Mouse (Mus musculus): Measurements from ENCODE around the gene Eya2. TPM values are rescaled to one million over a fixed set of nuclear protein-coding genes. Genes with fewer than 3 reads are reported as not detected.
A peak's percentile ranks its signal among the peaks of the same experiment; 100 is the strongest.

Gene Eya2
- polyA plus RNA-seq, 1 experiment from 2014 or later, result 3.5 TPM

DNA sequence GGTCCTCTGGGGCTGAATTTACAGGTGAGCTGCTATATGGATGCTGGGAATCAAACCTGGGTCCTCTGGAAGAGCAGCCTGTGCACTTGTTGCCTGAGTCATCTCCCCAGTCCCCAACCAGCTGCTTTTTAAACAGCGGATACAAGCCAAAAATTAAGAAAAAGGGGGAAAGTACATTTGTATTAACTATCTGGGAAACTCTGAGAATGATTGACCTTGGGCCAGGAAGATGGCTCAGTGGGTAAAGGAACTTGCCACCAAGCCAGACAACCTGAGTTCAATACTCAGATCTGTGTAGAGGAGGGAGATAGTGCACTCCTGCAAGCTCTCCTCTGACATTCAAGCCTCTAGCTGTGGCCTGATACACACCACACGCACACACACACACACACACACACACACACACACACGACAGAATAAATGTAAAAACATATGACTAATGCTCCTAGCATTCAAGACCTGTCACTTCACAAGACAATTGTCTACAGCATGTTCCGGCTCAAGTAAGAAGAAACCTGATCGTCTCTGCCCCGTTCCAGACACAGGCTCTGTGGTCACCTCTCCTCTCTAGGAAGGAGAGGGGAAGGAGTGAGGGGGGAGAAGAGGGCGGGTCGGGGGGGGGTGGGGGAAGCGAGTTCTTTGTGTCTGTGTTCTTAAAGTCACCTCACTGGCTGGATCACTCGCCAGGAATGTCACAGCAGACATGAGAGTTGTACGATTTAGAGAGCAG, 35.2 kb upstream of the Eya2 start:
- Histone ChIP-seq H3K4me2 (ENCODE audit: low read length) (no peak overlapping the region), H3K27ac (ENCODE audit: low read length) (no peak overlapping the region), H3K27me3 (replicated peaks; ENCODE audit: control insufficient read depth, insufficient read depth, low read length) (no peaks in the 10 kb centered on the region; the same call in 1 of the 2 replicates), H3K9me3 (ENCODE audit: control insufficient read depth, low read length) (no peaks in the 10 kb centered on the region), H3K4me1 (replicated peaks; ENCODE audit: control insufficient read depth, insufficient read depth, low read length) (peaks cover 8% of the 10 kb centered on the region), H3K4me3 (replicated peaks; ENCODE audit: low read length) (no peak overlapping the region), H3K36me3 (ENCODE audit: control insufficient read depth, insufficient read depth) (no peaks in the 10 kb centered on the region), H3K9ac (replicated peaks; ENCODE audit: low read depth, low read length) (no peak overlapping the region)
- no peak for ATAC-seq
- WGBS, result 25% methylated on average over 11 of the region's 11 CpGs

DNA sequence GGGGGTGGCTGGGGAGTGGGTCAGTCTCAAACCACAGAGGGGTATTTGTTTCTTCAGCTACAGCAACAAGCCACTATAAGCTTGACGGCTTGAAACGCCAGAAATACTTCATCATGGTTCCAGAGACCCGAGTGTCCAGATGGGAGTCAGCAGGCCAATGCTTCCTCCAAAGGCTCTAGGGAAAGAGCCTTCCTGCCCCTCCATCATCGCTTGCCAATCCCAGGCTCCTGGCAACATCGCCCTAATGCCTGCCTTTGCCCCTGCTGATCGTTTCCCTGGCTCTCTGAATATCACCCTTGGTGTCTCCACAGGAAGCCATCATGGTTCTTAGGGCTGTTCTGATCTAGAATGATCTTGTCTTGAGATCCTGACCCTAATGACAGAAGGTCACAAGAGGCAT, 33.0 kb upstream of the Eya2 start:
- ATAC-seq, result no peak
- peaks cover 8% of the 10 kb centered on the region for H3K4me1 ChIP-seq (replicated peaks; ENCODE audit: control insufficient read depth, insufficient read depth, low read length)
- H3K27me3 ChIP-seq (replicated peaks; ENCODE audit: control insufficient read depth, insufficient read depth, low read length), result no peaks in the 10 kb centered on the region; the same call in 1 of the 2 replicates
- 94% methylated on average over 6 of the region's 6 CpGs for WGBS
- no peak overlapping the region for H3K4me3 ChIP-seq (replicated peaks; ENCODE audit: low read length)
- H3K27ac ChIP-seq (ENCODE audit: low read length), result no peak overlapping the region
- H3K4me2 ChIP-seq (ENCODE audit: low read length), result no peak overlapping the region
- no peak overlapping the region for H3K9ac ChIP-seq (replicated peaks; ENCODE audit: low read depth, low read length)
- no peaks in the 10 kb centered on the region for H3K36me3 ChIP-seq (ENCODE audit: control insufficient read depth, insufficient read depth)
- no peaks in the 10 kb centered on the region for H3K9me3 ChIP-seq (ENCODE audit: control insufficient read depth, low read length)

DNA sequence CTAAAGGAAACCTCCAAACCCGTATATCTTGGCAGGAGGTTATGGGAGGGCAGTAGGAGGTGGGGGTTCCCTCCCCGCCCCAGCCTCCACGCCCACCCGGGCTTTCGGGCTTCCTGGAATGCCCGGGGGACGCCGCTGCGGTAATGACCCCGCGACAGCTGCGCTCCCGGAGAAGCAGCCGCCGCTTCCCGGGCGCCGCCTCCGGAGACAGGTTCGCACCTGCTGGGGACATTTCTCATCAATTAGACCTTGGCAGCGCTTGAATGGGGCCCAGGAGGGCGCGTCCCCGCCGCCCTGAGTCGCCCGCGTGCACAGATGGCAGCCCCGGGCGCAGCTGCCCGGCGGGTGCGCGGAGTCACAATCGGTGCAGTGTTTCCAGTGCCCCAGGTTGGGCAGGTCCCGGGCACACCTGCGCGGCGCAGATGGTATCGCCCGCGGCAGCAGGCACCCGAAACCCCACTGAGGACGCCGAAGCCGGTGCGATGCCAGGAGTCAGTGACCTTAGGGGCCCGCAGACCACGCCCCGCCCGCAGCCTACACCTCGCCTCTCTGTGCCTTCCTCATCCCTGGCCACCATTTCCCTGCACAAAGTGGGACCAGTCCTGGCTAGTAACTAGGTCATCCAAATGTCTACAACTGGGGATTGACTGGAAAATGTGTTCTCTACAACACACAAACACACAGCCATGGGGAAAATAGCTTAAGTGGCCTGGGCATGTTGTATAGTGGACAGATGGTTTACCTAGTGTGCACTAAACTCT, 31.4 kb upstream of the Eya2 start:
- ATAC-seq, result peak; percentile 67
- Histone ChIP-seq H3K9ac (replicated peaks; ENCODE audit: low read depth, low read length) (peak overlapping the region; percentile 52), H3K27me3 (replicated peaks; ENCODE audit: control insufficient read depth, insufficient read depth, low read length) (no peaks in the 10 kb centered on the region; the same call in 1 of the 2 replicates), H3K4me3 (replicated peaks; ENCODE audit: low read length) (peak overlapping the region; percentile 45), H3K4me1 (replicated peaks; ENCODE audit: control insufficient read depth, insufficient read depth, low read length) (peaks cover 8% of the 10 kb centered on the region), H3K36me3 (ENCODE audit: control insufficient read depth, insufficient read depth) (no peaks in the 10 kb centered on the region), H3K9me3 (ENCODE audit: control insufficient read depth, low read length) (no peaks in the 10 kb centered on the region), H3K27ac (ENCODE audit: low read length) (no peak overlapping the region), H3K4me2 (ENCODE audit: low read length) (peak overlapping the region; percentile 81)
- WGBS, result under 1% methylated on average over 42 of the region's 52 CpGs

DNA sequence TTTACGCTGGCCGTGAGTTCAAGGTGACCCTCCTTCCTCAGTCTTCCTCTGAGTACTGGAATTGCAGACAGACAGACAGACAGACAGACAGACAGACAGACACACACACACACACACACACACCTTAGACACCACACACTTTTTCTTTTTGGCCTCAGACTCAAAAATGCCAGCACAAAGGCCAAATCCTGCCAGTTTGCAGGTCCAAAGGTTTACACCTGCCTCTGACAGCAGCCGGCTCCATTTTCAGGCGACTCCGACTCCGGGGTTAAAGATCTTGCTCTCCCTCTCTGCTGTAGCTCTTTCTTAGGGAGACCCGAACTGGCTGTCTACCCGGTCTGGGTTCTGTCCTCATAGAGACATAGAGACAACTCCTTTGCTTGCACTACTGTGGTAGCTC, 30.7 kb upstream of the Eya2 start:
- ATAC-seq, result no peak
- no peaks in the 10 kb centered on the region for H3K9me3 ChIP-seq (ENCODE audit: control insufficient read depth, low read length)
- no peak overlapping the region for H3K4me2 ChIP-seq (ENCODE audit: low read length)
- no peaks in the 10 kb centered on the region for H3K36me3 ChIP-seq (ENCODE audit: control insufficient read depth, insufficient read depth)
- no peaks in the 10 kb centered on the region; the same call in 1 of the 2 replicates for H3K27me3 ChIP-seq (replicated peaks; ENCODE audit: control insufficient read depth, insufficient read depth, low read length)
- H3K27ac ChIP-seq (ENCODE audit: low read length), result no peak overlapping the region
- H3K4me1 ChIP-seq (replicated peaks; ENCODE audit: control insufficient read depth, insufficient read depth, low read length), result peaks cover 8% of the 10 kb centered on the region
- no peak overlapping the region for H3K9ac ChIP-seq (replicated peaks; ENCODE audit: low read depth, low read length)
- WGBS, result 70% methylated on average over 8 of the region's 8 CpGs
- no peak overlapping the region for H3K4me3 ChIP-seq (replicated peaks; ENCODE audit: low read length)

DNA sequence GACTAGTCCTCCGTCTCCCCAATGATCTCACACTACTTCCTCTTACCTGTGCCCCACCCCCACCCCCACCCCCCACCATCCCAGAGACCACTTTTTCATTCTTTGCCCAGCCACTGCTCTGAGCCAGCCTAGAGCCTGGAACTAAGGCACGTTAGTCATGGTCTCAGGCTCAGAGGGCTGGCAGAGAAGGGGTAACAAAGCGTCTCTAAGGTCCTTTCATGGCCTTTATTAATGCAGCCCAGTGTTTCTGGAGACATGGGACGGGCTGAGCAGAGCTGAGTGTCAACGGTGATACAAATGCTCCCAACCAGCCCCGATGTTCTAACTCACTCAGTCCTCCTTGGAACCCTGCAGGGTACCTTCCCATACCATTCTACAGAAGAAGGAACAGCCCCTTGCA, 30.2 kb upstream of the Eya2 start:
- H3K4me3 ChIP-seq (replicated peaks; ENCODE audit: low read length), result no peak overlapping the region
- 18% methylated on average over 6 of the region's 6 CpGs for WGBS
- no peaks in the 10 kb centered on the region for H3K9me3 ChIP-seq (ENCODE audit: control insufficient read depth, low read length)
- H3K27me3 ChIP-seq (replicated peaks; ENCODE audit: control insufficient read depth, insufficient read depth, low read length), result no peaks in the 10 kb centered on the region; the same call in 1 of the 2 replicates
- no peak overlapping the region for H3K9ac ChIP-seq (replicated peaks; ENCODE audit: low read depth, low read length)
- H3K36me3 ChIP-seq (ENCODE audit: control insufficient read depth, insufficient read depth), result no peaks in the 10 kb centered on the region
- no peak overlapping the region for H3K4me2 ChIP-seq (ENCODE audit: low read length)
- H3K27ac ChIP-seq (ENCODE audit: low read length), result no peak overlapping the region
- no peak for ATAC-seq
- H3K4me1 ChIP-seq (replicated peaks; ENCODE audit: control insufficient read depth, insufficient read depth, low read length), result peaks cover 8% of the 10 kb centered on the region

DNA sequence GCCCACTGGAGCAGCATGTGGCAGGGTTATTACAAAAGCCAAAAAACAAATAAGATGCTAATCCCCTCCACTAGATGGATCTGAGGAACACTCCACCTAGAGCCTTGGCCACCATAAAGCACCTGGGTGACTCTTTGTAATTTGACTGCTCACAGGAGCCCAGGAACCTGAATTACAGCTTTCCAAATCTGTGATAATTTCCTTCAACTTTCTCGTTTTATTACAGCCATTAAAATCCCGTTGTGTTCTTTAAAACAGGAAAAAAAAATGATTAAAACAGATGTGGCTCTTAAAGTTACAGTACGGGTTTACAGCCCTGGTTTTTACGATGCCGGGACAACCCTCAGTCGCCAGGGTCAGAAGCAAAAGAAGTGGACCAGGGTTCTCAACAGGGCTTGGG, 27.9 kb upstream of the Eya2 start:
- Histone ChIP-seq H3K4me2 (ENCODE audit: low read length) (no peak overlapping the region), H3K9ac (replicated peaks; ENCODE audit: low read depth, low read length) (no peak overlapping the region), H3K27me3 (replicated peaks; ENCODE audit: control insufficient read depth, insufficient read depth, low read length) (no peaks in the 10 kb centered on the region; the same call in 1 of the 2 replicates), H3K4me1 (replicated peaks; ENCODE audit: control insufficient read depth, insufficient read depth, low read length) (peaks cover 8% of the 10 kb centered on the region), H3K27ac (ENCODE audit: low read length) (no peak overlapping the region), H3K36me3 (ENCODE audit: control insufficient read depth, insufficient read depth) (no peaks in the 10 kb centered on the region), H3K4me3 (replicated peaks; ENCODE audit: low read length) (no peak overlapping the region), H3K9me3 (ENCODE audit: control insufficient read depth, low read length) (no peaks in the 10 kb centered on the region)
- ATAC-seq, result no peak
- WGBS, result 82% methylated on average over 6 of the region's 6 CpGs

DNA sequence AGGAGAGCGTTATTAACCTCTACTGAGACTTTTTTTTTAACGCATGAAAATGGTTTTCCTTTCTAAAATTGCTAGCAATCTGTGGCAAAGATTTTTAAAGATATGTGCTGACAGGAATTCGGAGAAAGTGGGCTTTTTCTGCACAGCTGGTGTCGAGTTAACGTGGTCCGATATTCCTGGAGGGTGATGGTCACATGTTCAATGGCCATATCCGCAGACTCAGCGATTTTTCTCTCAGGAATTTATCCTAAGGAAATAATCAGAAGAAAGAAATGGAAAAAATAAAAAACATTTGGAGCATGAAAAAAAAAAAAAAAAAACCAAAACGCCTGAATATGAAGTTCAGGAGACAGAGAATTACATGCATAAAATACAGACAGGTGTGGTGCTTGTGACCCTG, 27.0 kb upstream of the Eya2 start:
- no peak overlapping the region for H3K4me3 ChIP-seq (replicated peaks; ENCODE audit: low read length)
- H3K36me3 ChIP-seq (ENCODE audit: control insufficient read depth, insufficient read depth), result no peaks in the 10 kb centered on the region
- H3K27ac ChIP-seq (ENCODE audit: low read length), result no peak overlapping the region
- WGBS, result 80% methylated on average over 9 of the region's 9 CpGs
- peaks cover 8% of the 10 kb centered on the region for H3K4me1 ChIP-seq (replicated peaks; ENCODE audit: control insufficient read depth, insufficient read depth, low read length)
- no peak overlapping the region for H3K9ac ChIP-seq (replicated peaks; ENCODE audit: low read depth, low read length)
- H3K4me2 ChIP-seq (ENCODE audit: low read length), result no peak overlapping the region
- no peaks in the 10 kb centered on the region; the same call in 1 of the 2 replicates for H3K27me3 ChIP-seq (replicated peaks; ENCODE audit: control insufficient read depth, insufficient read depth, low read length)
- H3K9me3 ChIP-seq (ENCODE audit: control insufficient read depth, low read length), result no peaks in the 10 kb centered on the region
- no peak for ATAC-seq

DNA sequence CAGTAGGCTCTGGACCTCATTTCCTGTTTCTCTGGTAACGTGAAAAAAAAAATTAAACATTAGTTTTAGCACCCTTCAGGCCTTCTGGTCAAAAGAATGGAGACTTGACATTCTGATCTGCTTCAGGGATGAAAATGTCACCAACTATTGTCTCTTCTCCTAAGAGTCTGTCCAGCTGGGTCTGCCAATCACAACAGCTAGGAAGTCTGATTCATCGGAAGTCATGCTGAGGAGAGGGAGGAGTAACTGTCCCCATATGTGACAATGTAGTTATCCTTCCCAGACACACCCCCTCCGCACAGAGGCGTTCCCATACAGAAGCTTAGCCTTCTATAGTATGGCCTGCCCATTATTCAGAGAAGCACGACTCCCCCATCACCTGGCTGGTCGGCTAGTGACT, 25.9 kb upstream of the Eya2 start:
- Histone ChIP-seq H3K27me3 (replicated peaks; ENCODE audit: control insufficient read depth, insufficient read depth, low read length) (no peaks in the 10 kb centered on the region), H3K27ac (ENCODE audit: low read length) (no peak overlapping the region), H3K4me2 (ENCODE audit: low read length) (no peak overlapping the region), H3K9me3 (ENCODE audit: control insufficient read depth, low read length) (no peaks in the 10 kb centered on the region), H3K9ac (replicated peaks; ENCODE audit: low read depth, low read length) (no peak overlapping the region), H3K36me3 (ENCODE audit: control insufficient read depth, insufficient read depth) (no peaks in the 10 kb centered on the region), H3K4me1 (replicated peaks; ENCODE audit: control insufficient read depth, insufficient read depth, low read length) (no peaks in the 10 kb centered on the region; the same call in 1 of the 2 replicates), H3K4me3 (replicated peaks; ENCODE audit: low read length) (no peak overlapping the region)
- 45% methylated on average over 6 of the region's 6 CpGs for WGBS
- no peak for ATAC-seq

DNA sequence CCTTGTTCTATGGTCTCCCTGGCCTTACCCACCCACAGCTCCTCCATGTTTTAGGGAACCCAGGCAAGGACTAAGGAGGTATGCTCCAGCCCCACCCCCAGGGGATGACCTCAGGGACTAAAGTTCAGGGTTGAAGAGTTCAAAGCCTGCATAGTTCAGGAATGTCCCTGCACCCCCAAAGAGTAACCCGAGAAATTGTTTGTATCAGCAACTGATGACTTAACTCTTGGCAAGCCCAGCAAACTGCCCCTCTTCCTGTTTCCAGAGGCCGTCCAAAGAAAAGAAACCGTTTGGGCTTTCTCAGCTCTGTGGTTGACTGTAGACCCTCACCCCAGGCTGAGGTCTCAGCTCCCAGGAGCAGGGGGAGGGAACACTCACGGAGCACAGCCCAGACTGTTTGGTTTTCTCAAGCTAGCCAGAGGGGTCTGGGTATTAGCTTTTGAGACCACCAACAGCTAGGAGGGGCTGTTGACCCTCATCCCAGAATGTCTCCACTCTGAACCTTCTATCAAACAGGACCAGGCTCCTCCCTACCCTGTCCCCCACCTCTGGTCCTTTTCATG, 23.5 kb upstream of the Eya2 start:
- Histone ChIP-seq H3K4me1 (replicated peaks; ENCODE audit: control insufficient read depth, insufficient read depth, low read length) (no peaks in the 10 kb centered on the region), H3K9me3 (ENCODE audit: control insufficient read depth, low read length) (no peaks in the 10 kb centered on the region), H3K27ac (ENCODE audit: low read length) (no peak overlapping the region), H3K4me3 (replicated peaks; ENCODE audit: low read length) (no peak overlapping the region), H3K4me2 (ENCODE audit: low read length) (no peak overlapping the region), H3K27me3 (replicated peaks; ENCODE audit: control insufficient read depth, insufficient read depth, low read length) (no peaks in the 10 kb centered on the region), H3K9ac (replicated peaks; ENCODE audit: low read depth, low read length) (no peak overlapping the region), H3K36me3 (ENCODE audit: control insufficient read depth, insufficient read depth) (no peaks in the 10 kb centered on the region)
- ATAC-seq, result no peak
- WGBS, result 69% methylated on average over 4 of the region's 4 CpGs
